Mouse (Mus musculus): ENCODE data around the gene Olfr1133. TPM values are rescaled to one million over a fixed set of nuclear protein-coding genes. Genes with fewer than 3 reads are reported as not detected.

Gene Olfr1133
- not detected for polyA plus RNA-seq (2017; shearing (Covaris generic))

GRCm38 (mm10) chr2:87647274-87647673 lies at the start of gene Olfr1133:
Olfr1133 (minus strand) TSS chr2:87647374.

DNA sequence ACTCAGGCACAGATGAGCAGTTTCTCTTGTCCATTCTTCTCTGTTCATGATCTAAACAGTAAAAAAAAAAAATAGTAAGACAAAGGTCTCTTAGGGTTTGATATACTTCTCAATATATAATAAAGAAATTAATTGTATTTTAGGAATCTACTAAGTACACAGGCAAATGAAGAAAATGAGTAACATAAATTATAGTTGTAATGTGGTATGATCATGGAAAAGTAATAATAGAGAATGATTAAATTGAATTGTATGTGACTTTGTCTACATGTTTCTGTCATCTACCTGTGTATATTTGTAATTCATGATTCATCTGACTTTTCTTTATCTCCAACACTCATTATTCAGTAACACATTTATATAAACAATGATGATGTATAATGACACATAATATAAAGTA lies 46.7 kb upstream of the Olfr1133 start, which contains the start of gene Olfr1136:
Olfr1136 (minus strand) TSS at position 101 of the 400 bp plus-strand sequence.

GRCm38 (mm10) chr2:87673564-87673963 lies 26.4 kb upstream of the Olfr1133 start, which contains the start of gene Olfr1135:
Olfr1135 (minus strand) TSS chr2:87673664.

GRCm38 (mm10) chr2:87658360-87658759 lies 11.2 kb upstream of the Olfr1133 start, which contains the start of gene Olfr1134:
Olfr1134 (minus strand) TSS chr2:87658460.

DNA sequence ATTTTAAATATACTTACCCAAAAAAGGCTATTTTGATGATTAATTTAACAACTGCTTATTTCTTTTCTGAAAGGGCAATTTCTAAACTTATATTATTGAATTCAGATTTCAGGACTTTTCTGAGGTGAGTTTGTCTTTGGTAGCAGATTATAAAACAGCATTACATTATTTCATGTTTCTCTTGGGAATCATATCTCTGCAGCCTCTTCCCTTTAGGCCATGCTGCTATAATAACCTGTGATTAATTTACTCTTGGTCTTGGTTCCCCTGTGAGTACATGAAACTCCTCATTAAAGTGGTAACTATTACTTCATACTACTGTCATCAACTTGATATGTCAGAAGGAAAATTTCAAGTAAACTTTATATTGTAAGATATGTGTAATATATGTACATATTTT lies 9.7 kb downstream of the Olfr1133 start, which contains the start of gene Olfr1132:
Olfr1132 (minus strand) TSS at position 101 of the 400 bp plus-strand sequence.

GRCm38 (mm10) chr2:87626804-87627203 lies 20.4 kb downstream of the Olfr1133 start, which contains the start of gene Olfr1131:
Olfr1131 (plus strand) TSS chr2:87627104.

GRCm38 (mm10) chr2:87605912-87606311 lies 41.3 kb downstream of the Olfr1133 start, which contains the start of gene Olfr1130:
Olfr1130 (plus strand) TSS chr2:87606212.

Other genes starting within 250 kb of the Olfr1133 start
- not detected for gene Olfr1123, start 230.7 kb downstream of the Olfr1133 start, polyA plus RNA-seq (2017; shearing (Covaris generic))
- under 1 TPM; 0.31 to 0.48 TPM for gene Olfr1124, start 217.1 kb downstream of the Olfr1133 start, polyA plus RNA-seq (2017; shearing (Covaris generic))
- gene Olfr1126, start 193.4 kb downstream of the Olfr1133 start, polyA plus RNA-seq (2017; shearing (Covaris generic)): not detected
- gene Pramel7, start 150.3 kb downstream of the Olfr1133 start, polyA plus RNA-seq (2017; shearing (Covaris generic)): under 1 TPM in 1 of 2 experiments, not detected in 1; 0.72 TPM
- under 1 TPM in 1 of 2 experiments, not detected in 1; 0.24 TPM for gene Pramel6, start 140.8 kb downstream of the Olfr1133 start, polyA plus RNA-seq (2017; shearing (Covaris generic))
- gene Olfr153, start 115.6 kb downstream of the Olfr1133 start, polyA plus RNA-seq (2017; shearing (Covaris generic)): not detected
- 1 to 10 TPM in 1 of 2 experiments, not detected in 1; 1.3 TPM for gene Olfr1128, start 101.8 kb downstream of the Olfr1133 start, polyA plus RNA-seq (2017; shearing (Covaris generic))
- not detected for gene Olfr1129, start 73.5 kb downstream of the Olfr1133 start, polyA plus RNA-seq (2017; shearing (Covaris generic))
- gene Olfr1130, start 41.2 kb downstream of the Olfr1133 start, polyA plus RNA-seq (2017; shearing (Covaris generic)): not detected
- not detected for gene Olfr1131, start 20.3 kb downstream of the Olfr1133 start, polyA plus RNA-seq (2017; shearing (Covaris generic))
- gene Olfr1132, start 9.8 kb downstream of the Olfr1133 start, polyA plus RNA-seq (2017; shearing (Covaris generic)): not detected
- gene Olfr1134, start 11.1 kb upstream of the Olfr1133 start, polyA plus RNA-seq (2017; shearing (Covaris generic)): under 1 TPM; 0.19 to 0.22 TPM
- gene Olfr1135, start 26.3 kb upstream of the Olfr1133 start, polyA plus RNA-seq (2017; shearing (Covaris generic)): not detected
- not detected for gene Olfr1136, start 46.6 kb upstream of the Olfr1133 start, polyA plus RNA-seq (2017; shearing (Covaris generic))
- gene Olfr1137, start 65.8 kb upstream of the Olfr1133 start, polyA plus RNA-seq (2017; shearing (Covaris generic)): not detected
- gene Olfr1138, start 92.6 kb upstream of the Olfr1133 start, polyA plus RNA-seq (2017; shearing (Covaris generic)): under 1 TPM in 1 of 2 experiments, not detected in 1; 0.40 TPM
- not detected for gene Olfr1140, start 96.4 kb upstream of the Olfr1133 start, polyA plus RNA-seq (2017; shearing (Covaris generic))
- not detected for gene Olfr1141, start 106.6 kb upstream of the Olfr1133 start, polyA plus RNA-seq (2017; shearing (Covaris generic))
- gene Olfr152, start 132.1 kb upstream of the Olfr1133 start, polyA plus RNA-seq (2017; shearing (Covaris generic)): under 1 TPM in 1 of 2 experiments, not detected in 1; 0.13 TPM
- gene Olfr1143, start 153.2 kb upstream of the Olfr1133 start, polyA plus RNA-seq (2017; shearing (Covaris generic)): under 1 TPM in 1 of 2 experiments, not detected in 1; 0.71 TPM
- gene Olfr1145, start 162.4 kb upstream of the Olfr1133 start, polyA plus RNA-seq (2017; shearing (Covaris generic)): not detected
- gene Olfr1148, start 183.2 kb upstream of the Olfr1133 start, polyA plus RNA-seq (2017; shearing (Covaris generic)): under 1 TPM in 1 of 2 experiments, not detected in 1; 0.81 TPM
- not detected for gene Olfr1150-ps1, start 196.6 kb upstream of the Olfr1133 start, polyA plus RNA-seq (2017; shearing (Covaris generic))
- gene Olfr1151, start 208.5 kb upstream of the Olfr1133 start, polyA plus RNA-seq (2017; shearing (Covaris generic)): under 1 TPM; 0.20 to 0.82 TPM
- under 1 TPM; 0.08 to 0.44 TPM for gene Olfr1152, start 219.1 kb upstream of the Olfr1133 start, polyA plus RNA-seq (2017; shearing (Covaris generic))
- not detected for gene Olfr1153, start 247.6 kb upstream of the Olfr1133 start, polyA plus RNA-seq (2017; shearing (Covaris generic))